Mouse (Mus musculus) lung, embryonic 14.5 days (tissue): ENCODE data around the gene Fblim1. TPM values are rescaled to one million over a fixed set of nuclear protein-coding genes. Genes with fewer than 3 reads are reported as not detected.

ENCODE experiments used
- ATAC-seq: fragments of 200-750 bp; cut with Nextera tagmentation; 2 replicates; pipeline ENCODE4 v1.8.0; 2017; ENCODE audit warnings: mild to moderate bottlenecking, moderate TSS enrichment, moderate library complexity; ENCODE audit not compliant: insufficient read depth
- DNase-seq: peaks from one replicate; pipeline ENCODE4 v3.0.0-alpha.2; 2015
- H3K27ac ChIP-seq: fragments of 300-500 bp; sonication (generic); 2 replicates; pipeline ENCODE4 v1.5.1; 2014; ENCODE audit warnings: low read depth, mild to moderate bottlenecking, moderate library complexity
- H3K27me3 ChIP-seq: fragments of 300-500 bp; sonication (generic); 2 replicates; pipeline ENCODE4 v1.6.1; 2014; ENCODE audit warnings: low read length, control low read depth; ENCODE audit not compliant: insufficient read depth
- H3K36me3 ChIP-seq: fragments of 300-500 bp; sonication (generic); 2 replicates; pipeline ENCODE4 v1.6.1; 2014; ENCODE audit warnings: control low read depth; ENCODE audit not compliant: insufficient read depth
- H3K4me1 ChIP-seq: fragments of 300-500 bp; sonication (generic); 2 replicates; pipeline ENCODE4 v1.6.1; 2014; ENCODE audit warnings: antibody characterized with exemption, control low read depth; ENCODE audit not compliant: insufficient read depth
- H3K4me2 ChIP-seq: fragments of 300-500 bp; sonication (generic); 2 replicates; pipeline ENCODE4 v1.6.1; 2014; ENCODE audit warnings: mild to moderate bottlenecking
- H3K4me3 ChIP-seq: fragments of 300-500 bp; sonication (generic); 2 replicates; pipeline ENCODE4 v1.5.1; 2014; ENCODE audit warnings: low read depth, low read length
- H3K9ac ChIP-seq: fragments of 300-500 bp; sonication (generic); 2 replicates; pipeline ENCODE4 v1.6.1; 2014
- H3K9me3 ChIP-seq: fragments of 300-500 bp; sonication (generic); 2 replicates; pipeline ENCODE4 v1.6.1; 2016; ENCODE audit warnings: low read depth, low read length, control low read depth
- CTCF ChIP-seq: IDR thresholded peaks from 2 replicates; pipeline ENCODE4 v1.5.1; 2016; ENCODE audit warnings: antibody characterized with exemption, low read depth
- WGBS: fragments of 180-500 bp; shearing (Covaris S2); extraction: QIAGEN DNeasy Blood & Tissue Kit; methylation state at CpG from one replicate; pipeline ENCODE4 v1.1.7; 2014; 5-methylcytosine and 5-hydroxymethylcytosine counted together
- polyA plus RNA-seq: library from polyadenylated mRNA; unstranded; fragments of >200 nt; fragmentation: Nextera tagmentation; extraction: Ambion mirVana; gene quantifications from 2 replicates; pipeline ENCODE4 v1.2.1, GENCODE M21; 2014

Gene Fblim1
- polyA plus RNA-seq, 1 experiment from 2014 or later: 89.2 TPM

GRCm38 (mm10) chr4:141534947-141535680 is 70.8 kb downstream of the Fblim1 start:
- H3K4me2 ChIP-seq: peak overlapping the region; percentile 76
- no peaks in the 10 kb centered on the region for H3K27me3 ChIP-seq
- peak overlapping the region; percentile 99; the same call in 1 of the 2 replicates for H3K27ac ChIP-seq
- 25% methylated on average over 10 of the region's 11 CpGs for WGBS
- no peak overlapping the region for H3K9ac ChIP-seq
- peak; percentile 57 for TF ChIP-seq CTCF
- no peak for ATAC-seq
- peak; percentile 73 for DNase-seq
- H3K9me3 ChIP-seq: no peaks in the 10 kb centered on the region
- H3K4me1 ChIP-seq: peaks cover 10% of the 10 kb centered on the region; the same call in 1 of the 2 replicates
- peak overlapping the region; percentile 90 for H3K4me3 ChIP-seq
- H3K36me3 ChIP-seq: no peaks in the 10 kb centered on the region

GRCm38 (mm10) chr4:141530979-141531378 is 74.9 kb downstream of the Fblim1 start:
- Histone ChIP-seq H3K9me3 (no peaks in the 10 kb centered on the region; the same call in 1 of the 2 replicates), H3K27me3 (no peaks in the 10 kb centered on the region), H3K9ac (no peak overlapping the region), H3K4me3 (no peak overlapping the region), H3K4me2 (no peak overlapping the region), H3K4me1 (peaks cover 5% of the 10 kb centered on the region; the same call in 1 of the 2 replicates), H3K36me3 (no peaks in the 10 kb centered on the region), H3K27ac (no peak overlapping the region)
- 75% methylated on average over 15 of the region's 15 CpGs for WGBS
- no peak for ATAC-seq
- no peak for TF ChIP-seq CTCF
- no peak for DNase-seq

DNA sequence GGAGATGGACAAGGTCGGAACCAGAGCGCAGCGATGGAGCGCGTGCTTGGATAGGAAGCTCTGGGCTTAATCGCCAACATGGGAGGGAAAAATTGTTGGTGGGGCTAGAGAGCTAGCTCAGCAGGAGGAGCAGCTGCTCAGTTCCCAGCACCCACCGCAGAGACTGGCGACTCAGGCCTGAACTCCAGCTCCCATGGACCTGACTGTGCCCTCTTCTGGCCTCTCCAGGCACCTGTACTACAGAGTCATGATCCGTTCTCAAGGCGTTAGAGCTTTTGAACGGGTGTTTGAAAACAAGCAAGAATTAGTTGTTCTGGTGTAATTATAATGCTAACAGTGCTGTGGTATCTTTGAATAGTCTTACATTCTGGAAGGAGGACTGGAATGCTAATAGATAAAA is 77.0 kb downstream of the Fblim1 start:
- no peaks in the 10 kb centered on the region; the same call in 1 of the 2 replicates for H3K9me3 ChIP-seq

GRCm38 (mm10) chr4:141526936-141527650 is 78.8 kb downstream of the Fblim1 start:
- Histone ChIP-seq H3K27me3 (no peaks in the 10 kb centered on the region), H3K4me1 (no peaks in the 10 kb centered on the region), H3K36me3 (peaks cover 3% of the 10 kb centered on the region; the same call in 1 of the 2 replicates), H3K9ac (no peak overlapping the region), H3K27ac (no peak overlapping the region), H3K4me3 (no peak overlapping the region), H3K9me3 (no peaks in the 10 kb centered on the region; the same call in 1 of the 2 replicates), H3K4me2 (no peak overlapping the region)
- no peak for TF ChIP-seq CTCF
- no peak for DNase-seq
- no peak for ATAC-seq
- WGBS: 51% methylated on average over 7 of the region's 7 CpGs

More for the DNA sequence above, 77.0 kb downstream of the Fblim1 start:
- no peak for ATAC-seq
- no peaks in the 10 kb centered on the region for H3K36me3 ChIP-seq
- H3K4me3 ChIP-seq: no peak overlapping the region
- no peaks in the 10 kb centered on the region for H3K4me1 ChIP-seq
- H3K27ac ChIP-seq: no peak overlapping the region
- no peak overlapping the region for H3K9ac ChIP-seq
- no peak for TF ChIP-seq CTCF
- WGBS: 85% methylated on average over 11 of the region's 11 CpGs
- H3K27me3 ChIP-seq: no peaks in the 10 kb centered on the region
- no peak overlapping the region for H3K4me2 ChIP-seq
- DNase-seq: no peak

Other genes with a start within 250 kb of the Fblim1 start
- gene Fam131c, start 237.9 kb downstream of the Fblim1 start, polyA plus RNA-seq: 3.2 and 4.2 TPM in 2 replicates
- gene Clcnka, start 207.4 kb downstream of the Fblim1 start, polyA plus RNA-seq: 0.31 and 0.80 TPM in 2 replicates
- gene Clcnkb, start 190.1 kb downstream of the Fblim1 start, polyA plus RNA-seq: not detected in 2 replicates
- 0.80 and 3.2 TPM in 2 replicates for gene Hspb7, start 185.3 kb downstream of the Fblim1 start, polyA plus RNA-seq
- gene Srarp, start 170.0 kb downstream of the Fblim1 start, polyA plus RNA-seq: not detected in 2 replicates
- 27.2 and 30.6 TPM in 2 replicates for gene Zbtb17, start 161.4 kb downstream of the Fblim1 start, polyA plus RNA-seq
- 15.4 and 15.9 TPM in 2 replicates for gene Spen, start 67.5 kb downstream of the Fblim1 start, polyA plus RNA-seq
- gene Tmem82, start 12.5 kb upstream of the Fblim1 start, polyA plus RNA-seq: 0.38 and 0.50 TPM in 2 replicates
- gene Slc25a34, start 17.7 kb upstream of the Fblim1 start, polyA plus RNA-seq: not detected in 2 replicates
- 5.1 and 5.4 TPM in 2 replicates for gene Plekhm2, start 58.8 kb upstream of the Fblim1 start, polyA plus RNA-seq
- gene Rsc1a1, start 79.5 kb upstream of the Fblim1 start, polyA plus RNA-seq: 0.38 and 3.2 TPM in 2 replicates
- 19.8 and 21.5 TPM in 2 replicates for gene Ddi2, start 117.3 kb upstream of the Fblim1 start, polyA plus RNA-seq
- not detected in 2 replicates for gene Agmat, start 140.6 kb upstream of the Fblim1 start, polyA plus RNA-seq
- 3.5 and 4.2 TPM in 2 replicates for gene Dnajc16, start 184.8 kb upstream of the Fblim1 start, polyA plus RNA-seq
- gene Casp9, start 187.5 kb upstream of the Fblim1 start, polyA plus RNA-seq: 21.5 and 22.3 TPM in 2 replicates
- not detected in 2 replicates for gene Cela2a, start 220.1 kb upstream of the Fblim1 start, polyA plus RNA-seq
- not detected in 2 replicates for gene Ctrc, start 240.3 kb upstream of the Fblim1 start, polyA plus RNA-seq